ENCODE assay signal across 14 mouse cellular contexts in genomic region chr4:116954951-116955350, GRCm38 (mm10).
"Had no signal": no experiment of that assay in that cellular context is flagged by ENCODE, and none has a peak within 500 bp of the region (broad histone marks: within the 10 kb centered on the region; RNA-seq: fewer than 3 reads in every experiment).

No protein-coding gene starts in this region.

- DNase-seq: cerebellum, adult 9-10 months; cerebellum, adult 9-11 months; cerebellum, postnatal 10 days; cerebellum, postnatal 14 days; cerebellum, postnatal 25 days; cerebellum, postnatal 36 days; embryo, embryonic 11 days; gastrocnemius, adult 2 months; gastrocnemius, postnatal 10 days; gastrocnemius, postnatal 14 days; gastrocnemius, postnatal 25 days; gastrocnemius, postnatal 36 days; heart, adult 18-20 months; heart, adult 2 months had no signal
